Mouse (Mus musculus) testis, adult 10 weeks (tissue): ENCODE results near the gene Trim59. TPM values are rescaled to one million over a fixed set of nuclear protein-coding genes. Genes with fewer than 3 reads are reported as not detected.

Experiments
- polyA plus RNA-seq: library from polyadenylated mRNA; stranded (reverse); fragments of 350-450 nt; fragmentation: Illumina TruSeq; extraction: RNeasy Lipid Tissue Mini Kit (QIAGEN cat#74804); gene quantifications from one replicate; pipeline ENCODE4 v1.2.3, GENCODE M21; 2014; ENCODE audit warnings: low read depth, low replicate concordance

Trim59 gene
- polyA plus RNA-seq: 161 TPM

DNA sequence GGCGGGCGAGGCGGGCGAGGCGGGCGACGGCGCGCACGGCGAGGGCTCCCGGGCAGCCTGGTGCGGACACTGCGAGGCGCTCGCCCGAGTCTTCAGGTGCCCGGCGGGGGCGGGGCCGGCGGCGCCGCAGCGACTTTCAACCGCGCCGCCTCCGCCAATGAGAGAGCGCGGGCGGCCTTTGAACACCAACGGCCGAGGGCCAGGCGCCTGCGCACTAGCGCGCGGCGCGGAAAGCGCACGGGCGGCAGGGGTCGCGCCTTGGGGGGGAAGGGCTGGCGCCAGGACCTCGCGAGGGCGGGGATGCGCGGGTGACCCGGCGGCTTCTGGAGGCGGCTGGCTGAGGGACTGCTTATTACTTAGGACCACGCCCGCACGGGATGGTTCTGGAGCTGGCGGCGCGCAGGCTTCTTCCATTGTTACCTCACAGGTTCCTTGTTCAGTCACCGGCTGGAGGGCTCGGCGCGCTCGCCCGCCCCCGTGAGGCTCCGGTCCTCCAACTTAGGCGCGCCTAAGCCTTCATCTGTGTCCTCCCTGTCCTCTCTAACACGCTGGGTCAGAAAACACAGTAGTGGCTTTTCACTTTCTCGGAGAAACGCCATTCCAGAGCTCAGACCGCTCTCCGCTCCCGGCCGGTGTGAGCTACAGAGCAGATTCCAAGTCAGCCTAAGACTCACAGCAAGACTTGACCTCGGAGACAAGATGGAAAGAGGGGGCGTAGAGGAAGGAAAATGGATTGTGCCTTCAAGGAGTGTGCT is at the start of gene Trim59:
Gene Trim59, minus strand, starts transcription at position 111 of the 755 bp plus-strand sequence.

DNA sequence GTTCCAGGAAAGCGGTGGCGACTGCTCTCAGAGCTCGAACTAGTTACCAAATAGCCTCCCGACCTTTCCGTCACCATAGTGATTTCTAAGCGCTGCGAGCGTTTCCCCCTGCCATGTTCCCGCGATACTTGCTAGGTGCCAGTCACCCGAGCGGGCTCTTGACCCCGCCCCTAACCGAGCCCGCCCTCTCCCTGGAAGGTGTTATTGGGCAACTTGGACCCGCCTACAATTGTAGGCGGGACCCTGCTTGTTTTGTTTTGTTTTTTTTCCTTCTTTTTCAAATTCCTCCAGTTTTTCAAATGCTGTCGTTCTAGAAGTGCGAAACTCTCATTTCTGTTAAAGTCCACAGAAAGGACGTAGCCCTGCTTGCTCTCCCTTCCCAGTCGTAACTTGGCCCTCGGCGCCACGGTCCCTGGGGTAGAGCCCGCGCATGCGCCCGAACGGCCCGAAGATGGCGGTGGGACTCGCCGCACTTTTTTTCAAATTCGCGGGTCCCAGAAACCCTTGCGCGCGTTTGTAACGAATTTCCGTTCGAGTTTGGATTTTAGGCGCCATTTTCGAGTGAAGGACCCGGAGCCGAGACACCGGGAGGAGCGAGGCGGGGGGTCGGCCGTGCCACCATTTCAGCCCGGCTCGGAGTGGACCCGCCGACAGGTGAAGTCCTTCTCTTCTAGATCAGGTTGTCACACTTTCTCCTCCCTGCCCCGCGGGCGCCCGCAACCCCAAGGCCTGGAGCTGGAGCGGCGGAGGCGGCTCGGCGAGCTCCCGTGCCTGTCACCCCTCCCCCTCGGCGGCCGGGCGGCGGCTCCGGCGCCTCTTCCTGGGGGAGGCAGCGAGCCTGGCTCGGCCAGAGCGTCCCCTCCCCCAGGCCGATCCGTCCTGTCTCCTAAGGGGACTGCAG is 39.9 kb downstream of the Trim59 start, which contains the start of the genes Ift80 and Smc4:
Gene Ift80, minus strand, starts transcription at position 134 of the 901 bp plus-strand sequence.
Gene Smc4, plus strand, starts transcription at position 302 of the 901 bp plus-strand sequence.

Other genes starting within 250 kb of the Trim59 start
- gene 1110032F04Rik, start 175.2 kb downstream of the Trim59 start, polyA plus RNA-seq: 0.10 TPM
- 137 TPM for gene Ift80, start 40.2 kb downstream of the Trim59 start, polyA plus RNA-seq
- gene Smc4, start 40.0 kb downstream of the Trim59 start, polyA plus RNA-seq: 792 TPM
- 240 TPM for gene Kpna4, start 82.4 kb upstream of the Trim59 start, polyA plus RNA-seq
- gene Arl14, start 177.7 kb upstream of the Trim59 start, polyA plus RNA-seq: 0.24 TPM